Mouse (Mus musculus): ENCODE measurements around the gene Ppara. TPM values are rescaled to one million over a fixed set of nuclear protein-coding genes. Genes with fewer than 3 reads are reported as not detected.

Gene Ppara
- polyA plus RNA-seq, 1 experiment: 1.1 TPM

DNA sequence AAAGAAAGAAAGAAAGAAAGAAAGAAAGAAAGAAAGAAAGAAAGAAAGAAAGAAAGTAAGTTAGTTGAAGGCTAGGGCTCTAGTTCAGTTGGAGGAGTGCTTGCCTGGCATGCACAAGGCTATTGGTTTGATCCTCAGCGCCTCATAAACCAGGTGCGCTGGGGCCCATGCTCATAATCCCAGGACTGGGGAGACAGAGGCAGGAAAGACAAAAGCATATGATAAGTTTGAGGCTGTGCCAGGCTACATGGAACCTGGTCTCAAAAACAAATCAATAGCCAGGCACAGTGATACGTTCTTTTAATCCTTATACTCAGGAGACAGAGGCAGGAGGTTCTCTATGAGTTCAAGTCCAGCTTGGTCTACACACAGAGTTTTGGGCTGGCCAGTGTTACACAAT is 3.6 kb downstream of the Ppara start:
- no peak for DNase-seq
- Histone ChIP-seq H3K27ac (ENCODE audit: insufficient read depth, low read length) (no peak overlapping the region), H3K27me3 (ENCODE audit: control insufficient read depth, insufficient read depth, low read length) (peaks cover 8% of the 10 kb centered on the region; the same call in 1 of the 2 replicates), H3K4me3 (replicated peaks; ENCODE audit: insufficient read depth, low read depth, low read length) (no peak overlapping the region), H3K4me1 (ENCODE audit: control insufficient read depth, insufficient read depth, low read length) (0 out of 2 replicates have a peak, but pooled peaks cover 5% of the 10 kb centered on the region)
- no peak for TF ChIP-seq CTCF (IDR thresholded peaks at IDR 0.05; ENCODE audit: borderline replicate concordance, insufficient read depth, low read depth, low read length)
- TF ChIP-seq POLR2A (IDR thresholded peaks at IDR 0.05; ENCODE audit: borderline replicate concordance, insufficient read depth, low read length): no peak
- WGBS: 82% methylated on average over 3 of the region's 3 CpGs

DNA sequence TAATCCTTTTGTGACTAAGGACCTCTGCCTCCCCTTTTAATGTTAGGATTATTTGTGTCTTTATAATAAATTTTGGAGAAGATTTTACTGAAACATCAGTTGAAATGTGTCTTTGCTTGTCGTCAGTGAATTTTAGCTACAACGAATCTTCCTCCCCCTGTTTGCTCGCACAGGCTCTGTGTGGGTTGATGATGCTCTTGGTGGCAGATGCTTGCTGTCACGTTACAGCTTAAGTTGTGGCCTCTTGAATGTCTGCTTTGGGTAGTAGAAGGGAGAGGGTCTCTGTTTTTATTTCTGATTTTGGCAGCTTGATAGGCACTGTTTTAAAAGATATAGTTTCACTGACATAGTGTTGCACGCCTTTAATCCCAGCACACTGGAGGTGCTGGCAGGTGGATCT is 4.2 kb downstream of the Ppara start:
- Histone ChIP-seq H3K4me3 (replicated peaks; ENCODE audit: insufficient read depth, low read depth, low read length) (no peak overlapping the region), H3K27me3 (ENCODE audit: control insufficient read depth, insufficient read depth, low read length) (peaks cover 8% of the 10 kb centered on the region; the same call in 1 of the 2 replicates), H3K27ac (ENCODE audit: insufficient read depth, low read length) (no peak overlapping the region), H3K4me1 (ENCODE audit: control insufficient read depth, insufficient read depth, low read length) (0 out of 2 replicates have a peak, but pooled peaks cover 5% of the 10 kb centered on the region)
- TF ChIP-seq POLR2A (IDR thresholded peaks at IDR 0.05; ENCODE audit: borderline replicate concordance, insufficient read depth, low read length) (no peak), CTCF (IDR thresholded peaks at IDR 0.05; ENCODE audit: borderline replicate concordance, insufficient read depth, low read depth, low read length) (no peak)
- no peak for DNase-seq
- 89% methylated on average over 5 of the region's 5 CpGs for WGBS

DNA sequence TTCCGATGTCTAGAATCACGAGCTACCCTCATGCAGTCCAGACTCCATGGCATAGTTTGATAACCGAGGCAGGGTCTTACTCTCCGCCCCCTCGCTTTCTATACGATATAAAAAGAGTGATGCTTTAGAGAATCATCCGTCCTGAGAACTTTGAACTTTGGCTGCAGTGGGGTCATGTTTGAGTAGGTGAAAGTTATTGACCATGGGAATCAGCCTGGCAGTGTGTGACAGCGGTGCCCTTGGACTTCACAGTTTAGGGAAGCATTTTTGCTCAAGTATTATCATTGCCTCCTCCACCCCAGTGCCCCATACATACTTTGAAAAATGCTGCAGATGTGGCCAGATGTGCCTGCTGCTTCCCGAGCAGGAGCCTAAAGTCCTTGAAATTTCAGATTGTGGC is 7.8 kb downstream of the Ppara start:
- DNase-seq: no peak
- TF ChIP-seq CTCF (IDR thresholded peaks at IDR 0.05; ENCODE audit: borderline replicate concordance, insufficient read depth, low read depth, low read length) (no peak), POLR2A (IDR thresholded peaks at IDR 0.05; ENCODE audit: borderline replicate concordance, insufficient read depth, low read length) (no peak)
- Histone ChIP-seq H3K4me3 (replicated peaks; ENCODE audit: insufficient read depth, low read depth, low read length) (no peak overlapping the region), H3K27me3 (ENCODE audit: control insufficient read depth, insufficient read depth, low read length) (no peaks in the 10 kb centered on the region), H3K4me1 (ENCODE audit: control insufficient read depth, insufficient read depth, low read length) (no peaks in the 10 kb centered on the region), H3K27ac (ENCODE audit: insufficient read depth, low read length) (no peak overlapping the region)
- WGBS: 84% methylated on average over 9 of the region's 9 CpGs

DNA sequence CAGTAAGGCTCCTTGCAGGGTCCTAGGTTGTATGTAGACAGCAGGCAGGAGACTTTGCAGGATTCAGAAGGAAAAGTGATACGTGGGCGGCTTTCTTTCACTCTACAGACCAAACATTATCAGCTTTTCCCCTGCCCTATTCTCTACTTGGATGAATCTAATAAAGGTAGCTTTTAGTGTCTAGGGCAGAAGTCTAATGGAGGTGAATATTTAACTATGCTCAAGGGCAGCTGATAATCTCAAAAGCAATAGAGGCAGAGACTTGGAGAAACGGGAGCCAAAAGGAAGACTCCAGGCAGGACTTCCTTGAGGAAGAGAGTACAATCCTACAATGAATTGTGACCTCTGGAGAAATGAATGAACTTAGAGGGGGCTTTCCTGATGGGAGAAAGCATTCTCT is 9.2 kb downstream of the Ppara start:
- Histone ChIP-seq H3K27ac (ENCODE audit: insufficient read depth, low read length) (no peak overlapping the region), H3K27me3 (ENCODE audit: control insufficient read depth, insufficient read depth, low read length) (no peaks in the 10 kb centered on the region), H3K4me3 (replicated peaks; ENCODE audit: insufficient read depth, low read depth, low read length) (no peak overlapping the region), H3K4me1 (ENCODE audit: control insufficient read depth, insufficient read depth, low read length) (no peaks in the 10 kb centered on the region)
- TF ChIP-seq POLR2A (IDR thresholded peaks at IDR 0.05; ENCODE audit: borderline replicate concordance, insufficient read depth, low read length) (no peak), CTCF (IDR thresholded peaks at IDR 0.05; ENCODE audit: borderline replicate concordance, insufficient read depth, low read depth, low read length) (no peak)
- DNase-seq: no peak
- 84% methylated on average over 3 of the region's 3 CpGs for WGBS

DNA sequence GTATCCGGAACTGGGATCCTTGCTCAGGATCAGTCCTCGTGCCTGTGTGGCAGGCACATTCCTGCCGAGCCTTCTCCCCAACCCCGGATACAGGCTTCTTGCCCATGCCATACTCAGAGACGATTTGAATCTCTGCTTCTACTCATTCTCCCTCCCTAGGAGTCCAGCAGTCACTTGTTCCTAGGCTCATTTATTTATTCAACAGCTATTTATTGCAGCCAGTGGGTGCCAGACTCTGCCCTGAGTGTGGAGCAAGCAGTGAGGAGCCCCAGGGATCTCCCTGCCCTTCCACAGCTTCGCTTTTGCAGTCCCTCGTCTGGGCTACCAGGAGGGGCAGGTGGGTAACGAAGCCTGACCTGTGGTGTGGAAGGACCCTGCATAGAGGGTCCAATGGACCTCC is 11.4 kb downstream of the Ppara start:
- no peak for TF ChIP-seq POLR2A (IDR thresholded peaks at IDR 0.05; ENCODE audit: borderline replicate concordance, insufficient read depth, low read length)
- TF ChIP-seq CTCF (IDR thresholded peaks at IDR 0.05; ENCODE audit: borderline replicate concordance, insufficient read depth, low read depth, low read length): no peak
- Histone ChIP-seq H3K27ac (ENCODE audit: insufficient read depth, low read length) (no peak overlapping the region), H3K4me1 (ENCODE audit: control insufficient read depth, insufficient read depth, low read length) (no peaks in the 10 kb centered on the region), H3K27me3 (ENCODE audit: control insufficient read depth, insufficient read depth, low read length) (no peaks in the 10 kb centered on the region), H3K4me3 (replicated peaks; ENCODE audit: insufficient read depth, low read depth, low read length) (no peak overlapping the region)
- 51% methylated on average over 8 of the region's 8 CpGs for WGBS
- DNase-seq: no peak

DNA sequence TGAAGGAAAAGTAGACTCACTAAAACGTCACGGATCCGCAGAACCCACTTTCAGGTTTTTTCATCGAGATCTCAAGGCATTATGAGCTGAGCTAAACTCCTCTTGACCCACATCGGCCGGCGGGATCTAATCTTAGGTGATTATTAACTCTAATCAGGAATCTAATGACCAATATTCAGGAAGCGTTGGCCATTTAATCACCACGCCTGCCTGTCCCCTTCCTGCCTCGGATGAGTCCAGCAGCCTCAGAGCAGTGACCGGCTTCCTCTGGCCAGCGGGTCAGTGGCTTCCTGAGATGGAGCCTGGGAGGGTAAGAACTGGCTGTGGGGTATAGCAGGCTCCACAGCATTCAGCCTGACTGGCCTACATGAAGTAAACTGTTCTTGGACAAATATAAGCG is 11.9 kb downstream of the Ppara start:
- no peak for DNase-seq
- 88% methylated on average over 13 of the region's 13 CpGs for WGBS
- Histone ChIP-seq H3K27ac (ENCODE audit: insufficient read depth, low read length) (no peak overlapping the region), H3K27me3 (ENCODE audit: control insufficient read depth, insufficient read depth, low read length) (no peaks in the 10 kb centered on the region), H3K4me3 (replicated peaks; ENCODE audit: insufficient read depth, low read depth, low read length) (no peak overlapping the region), H3K4me1 (ENCODE audit: control insufficient read depth, insufficient read depth, low read length) (no peaks in the 10 kb centered on the region)
- TF ChIP-seq CTCF (IDR thresholded peaks at IDR 0.05; ENCODE audit: borderline replicate concordance, insufficient read depth, low read depth, low read length) (no peak), POLR2A (IDR thresholded peaks at IDR 0.05; ENCODE audit: borderline replicate concordance, insufficient read depth, low read length) (no peak)

DNA sequence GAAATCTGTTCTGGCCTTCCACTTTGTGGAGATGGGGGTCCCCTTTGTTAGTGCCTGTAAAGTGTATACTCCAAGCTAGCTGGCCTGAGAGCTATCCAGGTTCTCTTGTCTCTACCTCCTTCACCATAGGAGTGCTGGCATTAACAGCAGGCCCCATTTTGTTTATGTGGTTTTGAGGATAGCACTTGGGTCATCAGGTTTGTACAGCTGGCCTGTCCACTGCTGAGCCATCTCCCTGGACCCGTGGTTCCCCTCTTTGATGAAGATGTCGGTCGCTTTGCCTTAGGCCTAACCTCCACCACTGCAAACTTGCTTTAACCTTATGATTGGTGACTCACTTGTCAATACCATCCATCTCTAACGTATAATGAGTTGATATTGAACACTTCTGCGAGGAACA is 13.2 kb downstream of the Ppara start:
- 95% methylated on average over 5 of the region's 5 CpGs for WGBS
- Histone ChIP-seq H3K4me3 (replicated peaks; ENCODE audit: insufficient read depth, low read depth, low read length) (no peak overlapping the region), H3K27ac (ENCODE audit: insufficient read depth, low read length) (no peak overlapping the region), H3K27me3 (ENCODE audit: control insufficient read depth, insufficient read depth, low read length) (no peaks in the 10 kb centered on the region), H3K4me1 (ENCODE audit: control insufficient read depth, insufficient read depth, low read length) (no peaks in the 10 kb centered on the region)
- no peak for TF ChIP-seq CTCF (IDR thresholded peaks at IDR 0.05; ENCODE audit: borderline replicate concordance, insufficient read depth, low read depth, low read length)
- TF ChIP-seq POLR2A (IDR thresholded peaks at IDR 0.05; ENCODE audit: borderline replicate concordance, insufficient read depth, low read length): no peak
- no peak for DNase-seq

DNA sequence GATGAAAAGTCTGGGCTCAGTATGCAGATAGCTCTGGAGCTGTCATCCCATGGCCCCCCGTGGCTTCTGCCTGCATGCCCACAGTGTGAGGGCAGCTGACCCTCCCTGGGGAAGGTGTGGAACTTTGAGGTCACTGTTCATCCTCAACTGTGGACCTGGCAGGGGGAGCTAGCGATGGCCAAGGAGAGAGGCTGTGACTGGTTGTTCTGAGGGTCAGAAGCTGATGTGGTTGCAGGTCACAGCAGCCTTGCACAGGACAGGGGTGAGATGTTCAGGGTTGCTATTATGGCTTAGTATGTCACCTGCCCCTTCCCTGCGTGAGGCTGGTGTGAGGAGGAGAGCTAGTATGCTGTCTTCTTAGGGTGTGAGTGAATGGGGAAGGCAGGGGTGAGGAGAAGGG is 13.7 kb downstream of the Ppara start:
- H3K27ac ChIP-seq (ENCODE audit: insufficient read depth, low read length): no peak overlapping the region
- TF ChIP-seq CTCF (IDR thresholded peaks at IDR 0.05; ENCODE audit: borderline replicate concordance, insufficient read depth, low read depth, low read length): no peak
- TF ChIP-seq POLR2A (IDR thresholded peaks at IDR 0.05; ENCODE audit: borderline replicate concordance, insufficient read depth, low read length): no peak
- no peak for DNase-seq
- WGBS: 81% methylated on average over 3 of the region's 3 CpGs
- H3K27me3 ChIP-seq (ENCODE audit: control insufficient read depth, insufficient read depth, low read length): no peaks in the 10 kb centered on the region
- H3K4me3 ChIP-seq (replicated peaks; ENCODE audit: insufficient read depth, low read depth, low read length): no peak overlapping the region
- H3K4me1 ChIP-seq (ENCODE audit: control insufficient read depth, insufficient read depth, low read length): no peaks in the 10 kb centered on the region
